Mouse (Mus musculus) hindlimb bud, embryonic 11.5 days (tissue): ENCODE results near the gene Esrra.
A peak's percentile ranks its signal among the peaks of the same experiment; 100 is the strongest.

ENCODE experiments used
- DNase-seq: peaks from one replicate; pipeline ENCODE4 v3.0.0-alpha.2; 2012; ENCODE audit warnings: low read depth, low spot score; ENCODE audit errors: extremely low spot score

Gene Esrra

GRCm38 (mm10) chr19:6921647-6922567 lies at the start of gene Esrra:
Esrra (minus strand) TSS chr19:6921813.
- DNase-seq, result peak; percentile 91

- no peak for DNase-seq
These were observed 49.0 kb upstream of the Esrra start for GRCm38 (mm10) chr19:6970460-6971085.

DNA sequence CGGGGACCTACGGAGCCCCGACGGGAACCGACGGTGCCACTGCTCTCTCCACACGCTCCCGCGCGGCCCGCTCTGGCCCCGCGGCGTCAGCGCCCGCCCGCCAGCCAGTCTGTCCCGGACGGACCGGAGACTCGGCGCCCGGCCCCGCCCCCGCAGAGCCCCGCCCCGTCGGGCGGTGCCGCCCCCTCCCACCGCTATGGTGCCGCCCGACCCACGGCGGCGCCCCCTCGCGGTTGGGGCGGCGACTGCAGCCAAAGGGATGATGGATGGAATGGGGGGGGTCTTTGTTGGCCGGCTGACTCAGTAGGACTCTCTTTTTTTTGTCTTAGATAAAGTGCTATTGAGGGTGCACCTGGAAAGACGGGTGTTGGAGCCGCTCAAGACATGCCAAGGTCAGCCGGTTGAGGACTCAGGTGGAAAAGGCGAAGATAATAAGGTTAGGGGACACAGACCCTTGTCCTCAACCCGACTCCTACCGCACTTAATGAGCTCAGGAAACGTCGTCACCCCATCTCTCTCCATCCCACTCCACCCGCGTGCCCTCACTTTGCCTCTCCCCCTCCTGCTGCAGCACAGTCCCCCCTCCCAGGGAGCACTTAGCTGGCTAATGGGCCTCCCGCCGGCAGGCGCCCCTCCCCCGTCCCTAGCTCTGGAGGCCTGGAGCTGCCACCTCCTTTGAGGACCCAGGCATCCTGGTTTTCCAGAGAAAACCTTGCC lies 48.2 kb upstream of the Esrra start:
- DNase-seq, result no peak

GRCm38 (mm10) chr19:6969291-6969664 lies 47.7 kb upstream of the Esrra start:
- DNase-seq, result no peak

GRCm38 (mm10) chr19:6968491-6969271 lies 47.1 kb upstream of the Esrra start:
- no peak for DNase-seq

DNA sequence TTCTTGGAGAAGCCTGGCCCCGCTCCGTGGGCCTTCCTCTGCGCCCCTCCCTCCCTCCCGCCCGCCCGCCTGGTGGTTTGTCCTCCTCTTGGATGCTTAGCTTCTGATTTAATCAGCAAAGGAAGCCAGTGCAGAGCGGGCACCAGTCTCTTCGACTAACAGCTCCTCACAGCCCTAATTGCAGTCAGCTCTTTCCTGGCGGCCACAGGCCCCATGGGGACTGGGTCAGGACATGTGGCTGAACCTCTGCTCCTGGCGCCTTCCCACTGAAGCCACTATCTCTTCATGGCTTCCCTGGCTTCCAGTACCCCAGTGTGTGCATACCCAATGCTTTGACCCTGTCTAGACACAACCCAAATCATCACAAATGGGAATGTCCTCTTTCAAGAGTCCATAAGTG lies 34.8 kb upstream of the Esrra start:
- no peak for DNase-seq

GRCm38 (mm10) chr19:6955424-6955823 lies 33.8 kb upstream of the Esrra start:
- no peak for DNase-seq

DNA sequence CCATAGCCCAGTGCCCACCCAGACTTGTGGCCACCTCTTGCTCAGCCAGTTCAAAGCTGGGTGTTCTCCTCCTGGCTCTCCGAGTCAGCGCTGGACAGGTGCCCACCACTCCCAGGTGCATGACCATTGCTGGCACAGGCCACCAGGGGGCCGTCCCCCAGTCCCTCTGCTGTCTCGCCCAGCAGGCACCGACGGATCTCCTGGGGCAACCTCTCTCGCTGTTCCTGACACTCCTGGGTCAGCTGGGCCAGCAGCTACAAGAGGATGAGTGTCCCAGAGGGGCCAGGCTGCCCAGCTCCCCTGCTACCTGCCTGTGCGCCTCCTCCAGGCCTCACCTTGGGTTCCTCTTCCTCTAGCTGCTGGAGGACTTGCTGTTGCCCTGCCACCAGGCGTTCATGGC lies 32.4 kb upstream of the Esrra start:
- no peak for DNase-seq

DNA sequence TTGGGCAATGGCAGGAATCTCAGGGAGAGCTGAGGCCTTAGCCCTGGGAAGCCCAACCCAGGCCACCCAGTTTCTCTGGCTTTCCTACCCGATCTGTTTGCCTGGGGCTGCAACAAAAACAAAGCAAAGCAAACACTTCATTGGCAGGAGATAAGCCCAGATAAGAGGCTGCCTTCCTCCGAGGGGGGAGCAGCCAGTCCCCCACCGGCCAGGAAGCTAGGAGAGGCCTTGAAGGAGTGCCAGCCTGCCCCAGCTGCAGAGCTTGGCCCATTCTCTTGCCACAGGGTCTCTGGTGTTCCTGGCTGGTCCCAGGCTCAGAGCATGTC lies 31.1 kb upstream of the Esrra start:
- no peak for DNase-seq

- no peak for DNase-seq
These were observed 30.5 kb upstream of the Esrra start for GRCm38 (mm10) chr19:6951994-6952711.

- DNase-seq, result no peak
These were observed 29.9 kb upstream of the Esrra start for GRCm38 (mm10) chr19:6951381-6951968.

GRCm38 (mm10) chr19:6950613-6951153 lies 29.1 kb upstream of the Esrra start:
- no peak for DNase-seq

GRCm38 (mm10) chr19:6949951-6950350 lies 28.3 kb upstream of the Esrra start:
- DNase-seq, result no peak

- DNase-seq, result no peak
These were observed 27.9 kb upstream of the Esrra start for GRCm38 (mm10) chr19:6949532-6949931.

DNA sequence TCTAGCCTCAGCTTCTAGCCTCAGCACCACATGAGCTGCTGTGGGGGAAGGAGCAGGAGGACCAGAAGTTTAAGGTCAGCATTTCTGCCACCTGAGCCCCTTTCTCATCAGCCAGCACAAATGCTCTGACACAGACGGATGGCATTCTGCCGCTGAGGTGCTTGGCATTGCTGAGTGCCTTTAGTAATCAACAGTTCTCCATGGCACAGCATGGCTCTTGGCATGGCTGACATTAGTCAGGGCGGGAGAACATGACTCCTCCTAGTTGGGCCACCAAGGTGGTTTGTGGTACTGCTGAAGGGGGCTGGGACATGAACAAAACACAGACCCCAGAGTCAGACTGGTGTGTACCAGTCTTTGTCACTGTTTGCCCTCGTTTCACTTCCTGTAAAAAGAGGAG lies 26.6 kb upstream of the Esrra start:
- DNase-seq, result no peak

- no peak for DNase-seq
These were observed 26.1 kb upstream of the Esrra start for GRCm38 (mm10) chr19:6947742-6948141.

- DNase-seq, result no peak
These were observed 22.1 kb upstream of the Esrra start for GRCm38 (mm10) chr19:6943709-6944108.

- no peak for DNase-seq
These were observed 21.2 kb upstream of the Esrra start for GRCm38 (mm10) chr19:6942764-6943163.

DNA sequence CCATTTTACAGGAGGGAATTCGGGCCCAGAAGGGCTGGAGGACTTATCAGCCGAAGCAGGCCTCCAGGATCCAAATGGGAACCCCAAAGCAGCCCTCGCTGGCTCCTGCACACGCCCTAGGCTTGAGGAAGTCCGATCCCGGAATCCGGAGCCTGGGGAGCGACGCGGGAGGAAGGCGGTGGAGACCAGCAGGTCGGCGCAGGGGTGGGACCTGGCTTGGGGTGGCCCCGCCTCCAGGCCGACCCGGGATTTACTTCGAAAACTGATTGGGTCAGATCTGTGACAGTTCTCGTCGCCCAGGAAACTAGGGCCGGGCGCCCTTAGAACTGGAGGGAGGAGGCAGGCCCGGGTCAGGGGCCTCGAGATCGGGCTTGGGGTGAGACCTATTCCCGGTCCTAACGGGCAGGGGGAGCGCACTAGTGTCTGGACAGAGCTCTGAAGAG lies 20.7 kb upstream of the Esrra start, which contains the start of gene Gpr137:
Gene Gpr137, minus strand, starts transcription at position 232 of the 443 bp plus-strand sequence.
- no peak for DNase-seq
